Mouse (Mus musculus) heart, embryonic 13.5 days (tissue): ENCODE results near the gene Prkg1. TPM values are rescaled to one million over a fixed set of nuclear protein-coding genes. Genes with fewer than 3 reads are reported as not detected.

Source experiments
- ATAC-seq: fragments of 200-750 bp; cut with Nextera tagmentation; 2 replicates; pipeline ENCODE4 v1.8.0; 2017; ENCODE audit warnings: moderate TSS enrichment; ENCODE audit not compliant: insufficient number of reproducible peaks, low FRiP score, low TSS enrichment; ENCODE audit errors: extremely low read depth
- H3K27ac ChIP-seq: fragments of 300-500 bp; sonication (generic); replicated peaks from 2 replicates; pipeline ENCODE4 v1.5.1; 2015; ENCODE audit warnings: moderate library complexity, mild to moderate bottlenecking, inconsistent platforms
- H3K27me3 ChIP-seq: fragments of 300-500 bp; sonication (generic); replicated peaks from 2 replicates; pipeline ENCODE4 v1.6.1; 2015; ENCODE audit warnings: mild to moderate bottlenecking, inconsistent platforms
- H3K36me3 ChIP-seq: fragments of 300-500 bp; sonication (generic); 2 replicates; pipeline ENCODE4 v1.6.1; 2015; ENCODE audit warnings: mild to moderate bottlenecking, inconsistent platforms
- H3K4me1 ChIP-seq: fragments of 300-500 bp; sonication (generic); 2 replicates; pipeline ENCODE4 v1.6.1; 2015; ENCODE audit warnings: inconsistent platforms
- H3K4me2 ChIP-seq: fragments of 300-500 bp; sonication (generic); 2 replicates; pipeline ENCODE4 v1.6.1; 2015; ENCODE audit warnings: inconsistent platforms, mild to moderate bottlenecking, moderate library complexity
- H3K4me3 ChIP-seq: fragments of 300-500 bp; sonication (generic); 2 replicates; pipeline ENCODE4 v1.5.1; 2015; ENCODE audit warnings: moderate library complexity, mild to moderate bottlenecking, inconsistent platforms
- H3K9ac ChIP-seq: fragments of 300-500 bp; sonication (generic); 2 replicates; pipeline ENCODE4 v1.6.1; 2015; ENCODE audit warnings: inconsistent platforms, mild to moderate bottlenecking, moderate library complexity
- H3K9me3 ChIP-seq: fragments of 300-500 bp; sonication (generic); 2 replicates; pipeline ENCODE4 v1.6.1; 2016; ENCODE audit warnings: inconsistent platforms
- WGBS: fragments of 180-500 bp; shearing (Covaris S2); methylation state at CpG from one replicate; pipeline ENCODE4 v1.1.7; 2015; ENCODE audit warnings: mixed read lengths; 5-methylcytosine and 5-hydroxymethylcytosine counted together
- polyA plus RNA-seq: library from polyadenylated mRNA; unstranded; fragments of >200 nt; fragmentation: Nextera tagmentation; extraction: Ambion mirVana; gene quantifications from 2 replicates; pipeline ENCODE4 v1.2.1, GENCODE M21; 2015

The Prkg1 gene
- polyA plus RNA-seq, 1 experiment from 2014 or later, result 6.9 TPM

- no peak for ATAC-seq
- Histone ChIP-seq H3K9me3 (no peaks in the 10 kb centered on the region), H3K4me3 (no peak overlapping the region), H3K27me3 (no peaks in the 10 kb centered on the region), H3K36me3 (no peaks in the 10 kb centered on the region), H3K27ac (0 out of 2 replicates have a peak overlapping the region, but pooled peaks have one; percentile 5), H3K4me2 (no peak overlapping the region), H3K9ac (no peak overlapping the region), H3K4me1 (peaks cover 12% of the 10 kb centered on the region)
- 43% methylated on average over 5 of the region's 5 CpGs for WGBS
Observed at GRCm38 (mm10) chr19:31199583-31199982, 565.2 kb downstream of the Prkg1 start.

GRCm38 (mm10) chr19:31198461-31198860, 566.4 kb downstream of the Prkg1 start:
- Histone ChIP-seq H3K36me3 (no peaks in the 10 kb centered on the region), H3K9ac (no peak overlapping the region), H3K4me3 (no peak overlapping the region), H3K27me3 (no peaks in the 10 kb centered on the region), H3K27ac (no peak overlapping the region), H3K4me2 (no peak overlapping the region), H3K4me1 (peaks cover 12% of the 10 kb centered on the region), H3K9me3 (no peaks in the 10 kb centered on the region)
- 58% methylated on average over 4 of the region's 4 CpGs for WGBS
- ATAC-seq, result no peak

- H3K27me3 ChIP-seq, result no peaks in the 10 kb centered on the region
- no peaks in the 10 kb centered on the region for H3K36me3 ChIP-seq
- H3K9ac ChIP-seq, result no peak overlapping the region
- peaks cover 12% of the 10 kb centered on the region for H3K4me1 ChIP-seq
- WGBS, result 79% methylated on average over 6 of the region's 6 CpGs
- H3K9me3 ChIP-seq, result no peaks in the 10 kb centered on the region
- H3K27ac ChIP-seq, result no peak overlapping the region
- no peak overlapping the region for H3K4me3 ChIP-seq
- no peak overlapping the region for H3K4me2 ChIP-seq
- ATAC-seq, result no peak
Observed at GRCm38 (mm10) chr19:31197076-31197475, 567.8 kb downstream of the Prkg1 start.

GRCm38 (mm10) chr19:31188559-31189218, 576.1 kb downstream of the Prkg1 start:
- H3K27me3 ChIP-seq, result no peaks in the 10 kb centered on the region
- 83% methylated on average over 6 of the region's 6 CpGs for WGBS

GRCm38 (mm10) chr19:31180757-31181156, 584.1 kb downstream of the Prkg1 start:
- Histone ChIP-seq H3K36me3 (no peaks in the 10 kb centered on the region), H3K9me3 (no peaks in the 10 kb centered on the region), H3K27ac (no peak overlapping the region), H3K9ac (no peak overlapping the region), H3K4me3 (no peak overlapping the region), H3K4me2 (no peak overlapping the region), H3K27me3 (no peaks in the 10 kb centered on the region), H3K4me1 (no peaks in the 10 kb centered on the region)
- WGBS, result 80% methylated on average over 4 of the region's 4 CpGs
- no peak for ATAC-seq

More at GRCm38 (mm10) chr19:31188559-31189218, 576.1 kb downstream of the Prkg1 start:
- Histone ChIP-seq H3K4me1 (no peaks in the 10 kb centered on the region), H3K36me3 (no peaks in the 10 kb centered on the region), H3K4me3 (no peak overlapping the region), H3K4me2 (no peak overlapping the region), H3K27ac (no peak overlapping the region), H3K9me3 (no peaks in the 10 kb centered on the region), H3K9ac (no peak overlapping the region)
- no peak for ATAC-seq

- H3K4me1 ChIP-seq, result no peaks in the 10 kb centered on the region
- H3K36me3 ChIP-seq, result no peaks in the 10 kb centered on the region
- no peak overlapping the region for H3K9ac ChIP-seq
- no peak overlapping the region for H3K4me3 ChIP-seq
- no peaks in the 10 kb centered on the region for H3K27me3 ChIP-seq
- ATAC-seq, result no peak
- no peak overlapping the region for H3K27ac ChIP-seq
- no peak overlapping the region for H3K4me2 ChIP-seq
- WGBS, result 80% methylated on average over 8 of the region's 8 CpGs
- H3K9me3 ChIP-seq, result no peaks in the 10 kb centered on the region
Observed at GRCm38 (mm10) chr19:31177279-31177922, 587.4 kb downstream of the Prkg1 start.

- Histone ChIP-seq H3K4me3 (no peak overlapping the region), H3K4me2 (no peak overlapping the region), H3K36me3 (no peaks in the 10 kb centered on the region), H3K9me3 (no peaks in the 10 kb centered on the region), H3K4me1 (no peaks in the 10 kb centered on the region), H3K27me3 (no peaks in the 10 kb centered on the region), H3K27ac (no peak overlapping the region), H3K9ac (no peak overlapping the region)
- ATAC-seq, result no peak
- 77% methylated on average over 1 of the region's 1 CpGs for WGBS
Observed at GRCm38 (mm10) chr19:31170985-31171384, 593.8 kb downstream of the Prkg1 start.

- Histone ChIP-seq H3K4me2 (no peak overlapping the region), H3K9ac (no peak overlapping the region)
- 81% methylated on average over 6 of the region's 6 CpGs for WGBS
Observed at GRCm38 (mm10) chr19:31158944-31159460, 605.8 kb downstream of the Prkg1 start.

GRCm38 (mm10) chr19:31153399-31153798, 611.4 kb downstream of the Prkg1 start:
- ATAC-seq, result no peak
- WGBS, result 56% methylated on average over 5 of the region's 5 CpGs
- no peaks in the 10 kb centered on the region for H3K4me1 ChIP-seq

More at GRCm38 (mm10) chr19:31158944-31159460, 605.8 kb downstream of the Prkg1 start:
- H3K4me3 ChIP-seq, result no peak overlapping the region
- H3K27me3 ChIP-seq, result no peaks in the 10 kb centered on the region
- no peak overlapping the region for H3K27ac ChIP-seq
- H3K4me1 ChIP-seq, result no peaks in the 10 kb centered on the region
- no peaks in the 10 kb centered on the region for H3K36me3 ChIP-seq
- no peaks in the 10 kb centered on the region for H3K9me3 ChIP-seq
- ATAC-seq, result no peak

GRCm38 (mm10) chr19:31149902-31150301, 614.9 kb downstream of the Prkg1 start:
- no peaks in the 10 kb centered on the region for H3K36me3 ChIP-seq
- H3K27ac ChIP-seq, result no peak overlapping the region
- ATAC-seq, result no peak
- no peak overlapping the region for H3K9ac ChIP-seq
- H3K9me3 ChIP-seq, result no peaks in the 10 kb centered on the region
- H3K4me2 ChIP-seq, result no peak overlapping the region
- H3K4me3 ChIP-seq, result no peak overlapping the region
- no peaks in the 10 kb centered on the region for H3K4me1 ChIP-seq
- WGBS, result 85% methylated on average over 2 of the region's 2 CpGs
- no peaks in the 10 kb centered on the region for H3K27me3 ChIP-seq

More at GRCm38 (mm10) chr19:31153399-31153798, 611.4 kb downstream of the Prkg1 start:
- H3K9me3 ChIP-seq, result no peaks in the 10 kb centered on the region
- no peak overlapping the region for H3K4me3 ChIP-seq
- H3K36me3 ChIP-seq, result no peaks in the 10 kb centered on the region
- H3K4me2 ChIP-seq, result no peak overlapping the region
- no peaks in the 10 kb centered on the region for H3K27me3 ChIP-seq
- H3K27ac ChIP-seq, result no peak overlapping the region
- no peak overlapping the region for H3K9ac ChIP-seq

- 78% methylated on average over 2 of the region's 2 CpGs for WGBS
- no peak overlapping the region for H3K4me3 ChIP-seq
Observed at GRCm38 (mm10) chr19:31147457-31147856, 617.4 kb downstream of the Prkg1 start.

More at GRCm38 (mm10) chr19:31147457-31147856, 617.4 kb downstream of the Prkg1 start:
- H3K4me1 ChIP-seq, result no peaks in the 10 kb centered on the region
- no peak overlapping the region for H3K4me2 ChIP-seq
- no peak overlapping the region for H3K27ac ChIP-seq
- H3K27me3 ChIP-seq, result no peaks in the 10 kb centered on the region
- H3K9ac ChIP-seq, result no peak overlapping the region
- no peaks in the 10 kb centered on the region for H3K9me3 ChIP-seq
- no peaks in the 10 kb centered on the region for H3K36me3 ChIP-seq
- ATAC-seq, result no peak
